Mouse (Mus musculus) spleen, adult 2 months (tissue): ENCODE measurements around the gene Samd4b.

ENCODE experiments used
- CTCF ChIP-seq: fragments of 200-500 bp; IDR thresholded peaks from 2 replicates; pipeline ENCODE4 v1.5.1; 2011; ENCODE audit warnings: mild to moderate bottlenecking, inconsistent platforms; ENCODE audit not compliant: insufficient read depth, insufficient read length, insufficient replicate concordance; ENCODE audit errors: extremely low read depth
- POLR2A ChIP-seq: fragments of 200-500 bp; IDR thresholded peaks from 2 replicates; pipeline ENCODE4 v1.6.1; 2011; ENCODE audit warnings: low read depth, low read length, inconsistent platforms

DNA sequence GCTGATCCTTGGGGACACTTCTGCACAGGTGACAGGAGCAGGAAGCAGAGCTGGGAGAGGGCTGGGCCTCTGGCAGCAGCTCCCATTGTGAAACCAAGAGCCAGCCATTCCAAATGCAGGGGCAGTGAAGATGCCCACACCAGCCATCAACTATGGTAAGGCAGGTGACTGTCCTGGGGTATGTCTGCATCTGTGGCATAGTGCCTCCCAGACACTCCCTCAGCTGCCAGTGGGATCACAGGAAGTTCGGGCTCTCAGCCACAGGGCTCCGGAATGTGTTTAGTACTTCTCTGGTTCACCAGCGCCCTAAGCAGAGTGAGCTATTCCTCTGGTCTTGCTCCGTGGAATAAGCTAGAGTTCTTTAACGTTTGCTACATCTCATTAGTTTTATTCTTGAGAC, 40.9 kb downstream of the Samd4b start:
- TF ChIP-seq CTCF = no peak
- no peak for TF ChIP-seq POLR2A
